Mouse (Mus musculus) lung, adult 2 months (tissue): Measurements from ENCODE around the gene Lims1.

Source experiments
- CTCF ChIP-seq: fragments of 200-500 bp; IDR thresholded peaks from 2 replicates; pipeline ENCODE4 v1.5.1; 2011; ENCODE audit warnings: mild to moderate bottlenecking, low read length, control low read depth; ENCODE audit not compliant: insufficient read depth
- POLR2A ChIP-seq: fragments of 200-500 bp; IDR thresholded peaks from 2 replicates; pipeline ENCODE4 v1.6.1; 2011; ENCODE audit warnings: low read depth, mild to moderate bottlenecking, control low read depth, low read length, borderline replicate concordance; ENCODE audit errors: extremely low read depth

- TF ChIP-seq CTCF, result no peak
- no peak for TF ChIP-seq POLR2A
Observed at GRCm38 (mm10) chr10:58445850-58446249, 122.6 kb downstream of the Lims1 start.
